Mouse (Mus musculus): ENCODE measurements around the gene Prok1. TPM values are rescaled to one million over a fixed set of nuclear protein-coding genes. Genes with fewer than 3 reads are reported as not detected.

The Prok1 gene
- polyA plus RNA-seq, 1 experiment from 2014 or later, result 10.5 TPM

GRCm38 (mm10) chr3:107187022-107187421 lies 52.5 kb downstream of the Prok1 start:
- Histone ChIP-seq H3K27ac (ENCODE audit: low read depth) (no peak overlapping the region), H3K9ac (replicated peaks) (no peak overlapping the region), H3K4me1 (ENCODE audit: insufficient read depth) (no peaks in the 10 kb centered on the region), H3K27me3 (ENCODE audit: insufficient read depth, low read length) (no peaks in the 10 kb centered on the region), H3K36me3 (replicated peaks; ENCODE audit: insufficient read depth, low read length) (no peaks in the 10 kb centered on the region), H3K4me2 (ENCODE audit: low read depth, low read length) (no peak overlapping the region), H3K4me3 (ENCODE audit: low read depth, low read length) (no peak overlapping the region), H3K9me3 (ENCODE audit: low read length) (no peaks in the 10 kb centered on the region)
- DNase-seq, result no peak
- WGBS (ENCODE audit: insufficient replicate concordance), result 73% methylated on average over 4 of the region's 4 CpGs
- no peak for ATAC-seq
- TF ChIP-seq EP300 (IDR thresholded peaks at IDR 0.05; ENCODE audit: low read depth), result no peak
- no peak for TF ChIP-seq CTCF (IDR thresholded peaks at IDR 0.05; ENCODE audit: low read depth)

- Histone ChIP-seq H3K4me2 (ENCODE audit: low read depth, low read length) (no peak overlapping the region), H3K4me3 (ENCODE audit: low read depth, low read length) (no peak overlapping the region), H3K27ac (ENCODE audit: low read depth) (no peak overlapping the region), H3K27me3 (ENCODE audit: insufficient read depth, low read length) (no peaks in the 10 kb centered on the region), H3K36me3 (replicated peaks; ENCODE audit: insufficient read depth, low read length) (no peaks in the 10 kb centered on the region), H3K9ac (replicated peaks) (no peak overlapping the region), H3K4me1 (ENCODE audit: insufficient read depth) (no peaks in the 10 kb centered on the region), H3K9me3 (ENCODE audit: low read length) (no peaks in the 10 kb centered on the region)
- WGBS (ENCODE audit: insufficient replicate concordance), result 66% methylated on average over 3 of the region's 3 CpGs
- no peak for DNase-seq
- no peak for TF ChIP-seq CTCF (IDR thresholded peaks at IDR 0.05; ENCODE audit: low read depth)
- TF ChIP-seq EP300 (IDR thresholded peaks at IDR 0.05; ENCODE audit: low read depth), result no peak
- no peak for ATAC-seq
Observed at GRCm38 (mm10) chr3:107185597-107185996, 53.9 kb downstream of the Prok1 start.

GRCm38 (mm10) chr3:107183178-107183577 lies 56.3 kb downstream of the Prok1 start:
- H3K27me3 ChIP-seq (ENCODE audit: insufficient read depth, low read length), result no peaks in the 10 kb centered on the region

More at GRCm38 (mm10) chr3:107183178-107183577, 56.3 kb downstream of the Prok1 start:
- Histone ChIP-seq H3K9me3 (ENCODE audit: low read length) (no peaks in the 10 kb centered on the region), H3K9ac (replicated peaks) (no peak overlapping the region), H3K4me2 (ENCODE audit: low read depth, low read length) (no peak overlapping the region), H3K4me3 (ENCODE audit: low read depth, low read length) (no peak overlapping the region), H3K4me1 (ENCODE audit: insufficient read depth) (no peaks in the 10 kb centered on the region), H3K36me3 (replicated peaks; ENCODE audit: insufficient read depth, low read length) (no peaks in the 10 kb centered on the region), H3K27ac (ENCODE audit: low read depth) (no peak overlapping the region)
- no peak for TF ChIP-seq EP300 (IDR thresholded peaks at IDR 0.05; ENCODE audit: low read depth)
- TF ChIP-seq CTCF (IDR thresholded peaks at IDR 0.05; ENCODE audit: low read depth), result no peak
- ATAC-seq (no peak), DNase-seq (no peak)
- WGBS (ENCODE audit: insufficient replicate concordance), result 57% methylated on average over 3 of the region's 3 CpGs

Other genes with a start within 250 kb of the Prok1 start
- 1.2 TPM in 2 replicates for gene Kcna3, start 203.5 kb downstream of the Prok1 start, polyA plus RNA-seq (2015; fragmentation: Nextera tagmentation; extraction: Ambion mirVana)
- 0.07 and 0.11 TPM in 2 replicates for gene Kcna2, start 138.6 kb downstream of the Prok1 start, polyA plus RNA-seq (2015; fragmentation: Nextera tagmentation; extraction: Ambion mirVana)
- not detected in 2 replicates for gene Kcna10, start 56.7 kb downstream of the Prok1 start, polyA plus RNA-seq (2015; fragmentation: Nextera tagmentation; extraction: Ambion mirVana)
- gene Cym, start 18.0 kb downstream of the Prok1 start, polyA plus RNA-seq (2015; fragmentation: Nextera tagmentation; extraction: Ambion mirVana), result 3.9 and 4.2 TPM in 2 replicates
- gene A630076J17Rik, start 9.1 kb downstream of the Prok1 start, polyA plus RNA-seq (2015; fragmentation: Nextera tagmentation; extraction: Ambion mirVana), result 0.24 and 0.26 TPM in 2 replicates
- gene Lamtor5, start 39.2 kb upstream of the Prok1 start, polyA plus RNA-seq (2015; fragmentation: Nextera tagmentation; extraction: Ambion mirVana), result 94.0 and 99.8 TPM in 2 replicates
- gene Slc16a4, start 51.5 kb upstream of the Prok1 start, polyA plus RNA-seq (2015; fragmentation: Nextera tagmentation; extraction: Ambion mirVana), result 0.14 and 0.27 TPM in 2 replicates
- gene Rbm15, start 94.0 kb upstream of the Prok1 start, polyA plus RNA-seq (2015; fragmentation: Nextera tagmentation; extraction: Ambion mirVana), result 6.5 and 6.7 TPM in 2 replicates
- not detected in 2 replicates for gene Kcnc4, start 219.8 kb upstream of the Prok1 start, polyA plus RNA-seq (2015; fragmentation: Nextera tagmentation; extraction: Ambion mirVana)

Measured in liver, postnatal 0 days (tissue).